Comparison of ENCODE assay signal across 31 mouse cellular contexts in genomic region chr10:69954657-69955267, GRCm38 (mm10).
DNase-seq lines count a peak whose midpoint lies in the region; ATAC-seq lines count a peak whose summit lies in the region.
"Had no signal": no experiment of that assay in that cellular context is flagged by ENCODE, and none has a peak within 500 bp of the region (broad histone marks: within the 10 kb centered on the region; RNA-seq: fewer than 3 reads in every experiment).

No protein-coding gene starts in this region.

- no peak overlapping the region for H3K4me3 ChIP-seq in liver, embryonic 16.5 days (ENCODE audit: low read depth, low read length)
- no peak overlapping the region for H3K4me3 ChIP-seq in liver, embryonic 12.5 days
- H3K4me3 ChIP-seq: embryonic facial prominence, embryonic 12.5 days; embryonic facial prominence, embryonic 15.5 days; erythroblast, embryonic 14.5 days; gastrocnemius, adult 2 months; heart, embryonic 12.5 days; heart, embryonic 15.5 days; hindbrain, embryonic 10.5 days; hindbrain, embryonic 13.5 days had no signal

- H3K36me3 ChIP-seq in liver, embryonic 16.5 days (ENCODE audit: control insufficient read depth, insufficient read depth), result no peaks in the 10 kb centered on the region
- no peaks in the 10 kb centered on the region for H3K36me3 ChIP-seq in liver, embryonic 12.5 days
- H3K36me3 ChIP-seq: G1E had no signal

- H3K4me2 ChIP-seq in liver, embryonic 16.5 days (ENCODE audit: low read depth, low read length), result no peak overlapping the region
- H3K4me2 ChIP-seq in liver, embryonic 12.5 days, result no peak overlapping the region
- H3K4me2 ChIP-seq: embryonic facial prominence, embryonic 12.5 days; embryonic facial prominence, embryonic 15.5 days; heart, embryonic 12.5 days; heart, embryonic 15.5 days; hindbrain, embryonic 13.5 days had no signal

- no peak overlapping the region for H3K27ac ChIP-seq in liver, embryonic 16.5 days (ENCODE audit: low read length)
- H3K27ac ChIP-seq in liver, embryonic 12.5 days, result no peak overlapping the region
- H3K27ac ChIP-seq: embryonic facial prominence, embryonic 12.5 days; embryonic facial prominence, embryonic 15.5 days; gastrocnemius, adult 2 months; heart, embryonic 15.5 days; hindbrain, embryonic 10.5 days; hindbrain, embryonic 13.5 days had no signal

- 60% methylated on average over 9 of the region's 9 CpGs for WGBS in liver, embryonic 16.5 days (ENCODE audit: insufficient replicate concordance)
- 65% methylated on average over 9 of the region's 9 CpGs for WGBS in liver, embryonic 12.5 days (ENCODE audit: insufficient replicate concordance)

- no peaks in the 10 kb centered on the region for H3K9me3 ChIP-seq in liver, embryonic 16.5 days (replicated peaks; ENCODE audit: control insufficient read depth, low read length)
- H3K9me3 ChIP-seq in liver, embryonic 12.5 days (replicated peaks), result no peaks in the 10 kb centered on the region
- H3K9me3 ChIP-seq: embryonic facial prominence, embryonic 12.5 days; embryonic facial prominence, embryonic 15.5 days; heart, embryonic 12.5 days; heart, embryonic 15.5 days; hindbrain, embryonic 10.5 days; hindbrain, embryonic 13.5 days had no signal

- peak; percentile 58; the same call in 1 of the 2 replicates for ATAC-seq in liver, embryonic 16.5 days (ENCODE audit: low read depth)
- ATAC-seq in liver, embryonic 12.5 days, result no peak
- ATAC-seq: activated CD4-positive, CD25-positive, alpha-beta regulatory T cell, adult 4 months; forebrain, embryonic 14.5 days; forebrain, postnatal 0 days; hindbrain, embryonic 16.5 days; intestine, embryonic 16.5 days had no signal

- no peak overlapping the region for H3K9ac ChIP-seq in liver, embryonic 16.5 days (ENCODE audit: low read depth, low read length)
- H3K9ac ChIP-seq in liver, embryonic 12.5 days, result no peak overlapping the region
- H3K9ac ChIP-seq: embryonic facial prominence, embryonic 12.5 days; embryonic facial prominence, embryonic 15.5 days; forebrain, postnatal 0 days; heart, embryonic 12.5 days; heart, embryonic 15.5 days; hindbrain, embryonic 13.5 days had no signal

- no peaks in the 10 kb centered on the region for H3K4me1 ChIP-seq in liver, embryonic 16.5 days (ENCODE audit: control insufficient read depth, low read depth, low read length)
- no peaks in the 10 kb centered on the region for H3K4me1 ChIP-seq in liver, embryonic 12.5 days
- H3K4me1 ChIP-seq: embryonic facial prominence, embryonic 12.5 days; embryonic facial prominence, embryonic 15.5 days; heart, embryonic 15.5 days; hindbrain, embryonic 10.5 days had no signal

- DNase-seq in 3T3-L1 (ENCODE audit: low read depth, low spot score) (peak; percentile 65), NIH3T3 (ENCODE audit: low read depth) (peak; percentile 90)
- peak; percentile 37 for DNase-seq in fibroblast of lung, adult 2 months (ENCODE audit: low read depth)
- no peak for DNase-seq in embryo, embryonic 9.5 days (ENCODE audit: extremely low spot score)
- no peak for DNase-seq in c-Kit-positive CD71-positive TER-119-positive erythroid progenitor cells, embryonic 14.5 days (ENCODE audit: low spot score)
- DNase-seq: adrenal gland, adult 8-10 months; adrenal gland, postnatal 25 days; cerebellum, adult 11-12 months; cerebellum, adult 8-10 months; cerebellum, postnatal 14 days; forebrain, postnatal 0 days; gastrocnemius, adult 2 months; gastrocnemius, postnatal 14 days; heart, adult 18-20 months; heart, postnatal 10 days; heart, postnatal 36 days; kidney, adult 8-10 months had no signal

- H3K27me3 ChIP-seq in liver, embryonic 16.5 days (ENCODE audit: control insufficient read depth, insufficient read depth, low read depth, low read length), result no peaks in the 10 kb centered on the region
- H3K27me3 ChIP-seq in liver, embryonic 12.5 days (replicated peaks), result no peaks in the 10 kb centered on the region
- H3K27me3 ChIP-seq: embryonic facial prominence, embryonic 12.5 days; embryonic facial prominence, embryonic 15.5 days; heart, embryonic 12.5 days; heart, embryonic 15.5 days; hindbrain, embryonic 13.5 days had no signal

Comparison
In these comparisons a context has a peak if more than half of its experiments do, and no peak if none do; other contexts are left out.
1. DNase-seq: peak in 3T3-L1 (single experiment), NIH3T3 (single experiment) and fibroblast of lung, adult 2 months (single experiment); none in embryo, embryonic 9.5 days (single experiment) and c-Kit-positive CD71-positive TER-119-positive erythroid progenitor cells, embryonic 14.5 days (single experiment).